In genomic region chr7:97580843-97581214, GRCm38 (mm10) we compare ENCODE assay signal across 8 mouse cellular contexts. TPM values are rescaled to one million over a fixed set of nuclear protein-coding genes. Genes with fewer than 3 reads are reported as not detected.
A peak's percentile ranks its signal among the peaks of the same experiment; 100 is the strongest.
DNase-seq lines count a peak whose midpoint lies in the region; ATAC-seq and TF ChIP-seq lines count a peak whose summit lies in the region.

No protein-coding gene starts in this region.

- TF ChIP-seq CTCF in midbrain, postnatal 0 days (IDR thresholded peaks at IDR 0.05), result peak; percentile 43

- peaks cover 7% of the 10 kb centered on the region for H3K4me1 ChIP-seq in embryonic facial prominence, embryonic 15.5 days
- peaks cover 7% of the 10 kb centered on the region; the same call in 1 of the 2 replicates for H3K4me1 ChIP-seq in limb, embryonic 14.5 days (ENCODE audit: control insufficient read depth, insufficient read depth, low read length)
- H3K4me1 ChIP-seq in midbrain, postnatal 0 days (ENCODE audit: insufficient read depth, low read length), result 0 out of 2 replicates have a peak, but pooled peaks cover 2% of the 10 kb centered on the region

- no peaks in the 10 kb centered on the region for H3K27me3 ChIP-seq in embryonic facial prominence, embryonic 15.5 days
- H3K27me3 ChIP-seq in limb, embryonic 14.5 days (ENCODE audit: control insufficient read depth, insufficient read depth, low read length), result no peaks in the 10 kb centered on the region
- no peaks in the 10 kb centered on the region for H3K27me3 ChIP-seq in midbrain, postnatal 0 days (ENCODE audit: insufficient read depth, low read length)

- H3K9me3 ChIP-seq in embryonic facial prominence, embryonic 15.5 days (replicated peaks), result no peaks in the 10 kb centered on the region
- H3K9me3 ChIP-seq in limb, embryonic 14.5 days (ENCODE audit: control insufficient read depth, low read length), result no peaks in the 10 kb centered on the region
- H3K9me3 ChIP-seq in midbrain, postnatal 0 days (ENCODE audit: low read length), result no peaks in the 10 kb centered on the region

- no peaks in the 10 kb centered on the region for H3K36me3 ChIP-seq in embryonic facial prominence, embryonic 15.5 days
- H3K36me3 ChIP-seq in limb, embryonic 14.5 days (ENCODE audit: control insufficient read depth, insufficient read depth, low read length), result no peaks in the 10 kb centered on the region
- H3K36me3 ChIP-seq in midbrain, postnatal 0 days (ENCODE audit: insufficient read depth, low read length), result no peaks in the 10 kb centered on the region

- peak; percentile 90 for DNase-seq in A20 (ENCODE audit: low read depth, low spot score)
- peak; percentile 92 for DNase-seq in adrenal gland, postnatal 36 days
- DNase-seq in heart, adult 8-10 months (ENCODE audit: low spot score), result peak; percentile 89
- peak; percentile 88 for DNase-seq in kidney, adult 9 months
- peak; percentile 85 for DNase-seq in limb, embryonic 14.5 days (ENCODE audit: low spot score)
- DNase-seq in midbrain, postnatal 0 days (ENCODE audit: low spot score), result peak; percentile 88
- peak; percentile 80 to 89 for DNase-seq in spleen, postnatal 4 days (ENCODE audit: low spot score in 2 of 2)

- H3K27ac ChIP-seq in embryonic facial prominence, embryonic 15.5 days (replicated peaks), result peak overlapping the region; percentile 98
- H3K27ac ChIP-seq in limb, embryonic 14.5 days (replicated peaks; ENCODE audit: low read depth, low read length), result peak overlapping the region; percentile 98
- H3K27ac ChIP-seq in midbrain, postnatal 0 days (ENCODE audit: low read depth, low read length), result peak overlapping the region; percentile 99

- peak; percentile 48 for ATAC-seq in embryonic facial prominence, embryonic 15.5 days (ENCODE audit: insufficient number of reproducible peaks, low FRiP score, low TSS enrichment, low read depth)
- peak; percentile 54 for ATAC-seq in limb, embryonic 14.5 days (ENCODE audit: low FRiP score, low read depth)
- ATAC-seq in midbrain, postnatal 0 days (ENCODE audit: low FRiP score), result peak; percentile 51

- TF ChIP-seq POLR2A in limb, embryonic 14.5 days (IDR thresholded peaks at IDR 0.05; ENCODE audit: borderline replicate concordance, extremely low read depth, insufficient read depth, insufficient read length), result 0 out of 2 replicates have a peak, but pooled peaks have one; percentile 4

- under 1% methylated on average over 11 of the region's 11 CpGs for WGBS in embryonic facial prominence, embryonic 15.5 days
- WGBS in limb, embryonic 14.5 days, result under 1% methylated on average over 11 of the region's 11 CpGs
- WGBS in midbrain, postnatal 0 days, result under 1% methylated on average over 11 of the region's 11 CpGs

- H3K4me3 ChIP-seq in embryonic facial prominence, embryonic 15.5 days (replicated peaks), result peak overlapping the region; percentile 98
- H3K4me3 ChIP-seq in limb, embryonic 14.5 days (replicated peaks; ENCODE audit: low read length), result peak overlapping the region; percentile 100
- H3K4me3 ChIP-seq in midbrain, postnatal 0 days (ENCODE audit: low read depth, low read length), result peak overlapping the region; percentile 82

- peak overlapping the region; percentile 73 for H3K4me2 ChIP-seq in embryonic facial prominence, embryonic 15.5 days (replicated peaks)
- peak overlapping the region; percentile 74 for H3K4me2 ChIP-seq in limb, embryonic 14.5 days (replicated peaks; ENCODE audit: low read depth, low read length, severe bottlenecking)
- H3K4me2 ChIP-seq in midbrain, postnatal 0 days (ENCODE audit: low read depth, low read length, poor library complexity, severe bottlenecking), result peak overlapping the region; percentile 72

- peak overlapping the region; percentile 100 for H3K9ac ChIP-seq in embryonic facial prominence, embryonic 15.5 days
- H3K9ac ChIP-seq in limb, embryonic 14.5 days (ENCODE audit: low read depth, low read length, severe bottlenecking), result peak overlapping the region; percentile 99
- peak overlapping the region; percentile 99 for H3K9ac ChIP-seq in midbrain, postnatal 0 days (replicated peaks; ENCODE audit: low read length, poor library complexity, severe bottlenecking)

RNA-seq across cellular contexts. Expression of gene Rsf1, which starts 1.1 kb away (rescaled TPM):
- total RNA-seq in adrenal gland, postnatal 36 days (2021), result 10 to 100 TPM; 25.8 to 30.5 TPM
- 20.7 and 21.9 TPM in 2 replicates for polyA plus RNA-seq in embryonic facial prominence, embryonic 15.5 days (2015; fragmentation: Nextera tagmentation; extraction: Ambion mirVana)
- 10 to 100 TPM; 13.5 to 16.9 (median 15.0) TPM for total RNA-seq in heart, adult 8-10 months (2022)
- 8.9 and 12.2 TPM in 2 replicates for polyA plus RNA-seq in limb, embryonic 14.5 days (2012; rRNA removed)
- 19.8 and 24.4 TPM in 2 replicates for polyA plus RNA-seq in limb, embryonic 14.5 days (2014; fragmentation: Nextera tagmentation; extraction: Ambion mirVana)
- 19.8 and 25.9 TPM in 2 replicates for total RNA-seq in midbrain, postnatal 0 days (2014; rRNA removed)
- 22.0 and 27.4 TPM in 2 replicates for polyA plus RNA-seq in midbrain, postnatal 0 days (2015; fragmentation: Nextera tagmentation; extraction: Ambion mirVana)

RNA-seq across cellular contexts. Expression of gene Aamdc, which starts 1.5 kb away (rescaled TPM):
- total RNA-seq in adrenal gland, postnatal 36 days (2021), result 10 to 100 TPM; 32.2 to 40.7 TPM
- 73.9 and 80.9 TPM in 2 replicates for polyA plus RNA-seq in embryonic facial prominence, embryonic 15.5 days (2015; fragmentation: Nextera tagmentation; extraction: Ambion mirVana)
- total RNA-seq in heart, adult 8-10 months (2022), result 10 to 100 TPM; 60.2 to 71.0 (median 63.5) TPM
- 41.1 and 57.3 TPM in 2 replicates for polyA plus RNA-seq in limb, embryonic 14.5 days (2012; rRNA removed)
- 81.0 and 85.1 TPM in 2 replicates for polyA plus RNA-seq in limb, embryonic 14.5 days (2014; fragmentation: Nextera tagmentation; extraction: Ambion mirVana)
- total RNA-seq in midbrain, postnatal 0 days (2014; rRNA removed), result 19.4 and 26.1 TPM in 2 replicates
- polyA plus RNA-seq in midbrain, postnatal 0 days (2015; fragmentation: Nextera tagmentation; extraction: Ambion mirVana), result 53.2 and 57.5 TPM in 2 replicates

Comparison
In these comparisons a context has a peak if more than half of its experiments do, and no peak if none do; other contexts are left out.
1. Peak in every context shown above with its lines: DNase-seq, ATAC-seq, H3K4me3 ChIP-seq and H3K27ac ChIP-seq.